Mouse (Mus musculus): Measurements from ENCODE around the gene Syne4.

DNA sequence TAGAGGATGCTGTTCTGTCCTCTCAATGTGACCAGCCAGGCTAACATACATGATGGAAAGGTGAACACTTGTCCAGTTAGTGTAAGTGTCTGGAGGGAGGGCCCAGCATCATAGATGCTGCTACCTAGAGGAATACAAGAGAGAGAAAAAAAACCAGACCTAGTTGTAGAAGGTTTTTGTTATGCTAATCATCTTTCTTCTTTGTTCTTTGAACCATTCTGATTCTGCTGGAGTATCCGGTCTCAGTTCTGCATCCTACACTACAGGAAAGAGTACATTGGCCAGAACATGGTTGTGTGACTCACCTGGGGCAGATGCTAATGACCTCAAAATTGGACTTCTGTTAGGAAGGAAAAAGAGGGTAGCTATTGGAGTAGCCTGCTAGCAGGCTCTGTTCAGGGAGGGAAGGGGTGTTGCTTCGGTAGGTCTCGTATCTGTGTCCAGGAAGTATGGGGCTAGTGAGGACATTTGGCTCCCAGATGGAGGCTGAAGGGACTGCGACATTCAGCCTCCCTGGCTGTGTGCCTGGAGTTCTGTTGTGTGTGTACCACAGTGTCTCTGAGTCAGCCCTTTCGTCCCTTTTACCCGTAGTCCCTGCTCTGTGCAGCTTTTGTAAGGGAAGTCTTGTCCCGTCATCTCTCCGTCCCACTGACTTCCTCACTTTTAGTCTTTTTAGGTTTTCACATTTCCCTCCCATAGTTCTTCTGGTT is 27.8 kb upstream of the Syne4 start:
- TF ChIP-seq ZNF384 (IDR thresholded peaks at IDR 0.05; ENCODE audit: low read depth, low read length) (peak; percentile 74), HCFC1 (IDR thresholded peaks at IDR 0.05; ENCODE audit: borderline replicate concordance, insufficient read depth, low read length) (no peak)

Measured in ES-E14 (cell line).